In genomic region chr13:6515084-6515910, GRCm38 (mm10) we compare ENCODE assay signal across 7 mouse cellular contexts. TPM values are rescaled to one million over a fixed set of nuclear protein-coding genes. Genes with fewer than 3 reads are reported as not detected.
A peak's percentile ranks its signal among the peaks of the same experiment; 100 is the strongest.
DNase-seq lines count a peak whose midpoint lies in the region; ATAC-seq lines count a peak whose summit lies in the region.

No protein-coding gene starts in this region.

- no peaks in the 10 kb centered on the region for H3K9me3 ChIP-seq in liver, embryonic 11.5 days (ENCODE audit: control insufficient read depth, low read length)
- no peaks in the 10 kb centered on the region for H3K9me3 ChIP-seq in midbrain, embryonic 15.5 days

- WGBS in liver, embryonic 11.5 days = 46% methylated on average over 8 of the region's 8 CpGs
- 63% methylated on average over 8 of the region's 8 CpGs for WGBS in midbrain, embryonic 15.5 days

- no peak overlapping the region for H3K4me2 ChIP-seq in liver, embryonic 11.5 days
- no peak overlapping the region for H3K4me2 ChIP-seq in midbrain, embryonic 15.5 days

- H3K27ac ChIP-seq in liver, embryonic 11.5 days (ENCODE audit: low read depth, low read length) = no peak overlapping the region
- H3K27ac ChIP-seq in midbrain, embryonic 15.5 days = no peak overlapping the region

- ATAC-seq in liver, embryonic 11.5 days (replicated peaks; ENCODE audit: low FRiP score) = no peak
- ATAC-seq in erythroblast, adult 5-6 weeks (replicated peaks; ENCODE audit: low FRiP score, poor library complexity, severe bottlenecking) = peak; percentile 79
- peak; percentile 55; the same call in 1 of the 2 replicates for ATAC-seq in neutrophil, adult 5-6 weeks (ENCODE audit: extremely low read depth, insufficient number of reproducible peaks, low FRiP score, poor library complexity, severe bottlenecking)
- ATAC-seq in midbrain, embryonic 15.5 days (replicated peaks) = no peak

- H3K9ac ChIP-seq in liver, embryonic 11.5 days (ENCODE audit: low read depth, low read length) = no peak overlapping the region
- no peak overlapping the region for H3K9ac ChIP-seq in midbrain, embryonic 15.5 days

- no peaks in the 10 kb centered on the region for H3K27me3 ChIP-seq in liver, embryonic 11.5 days (replicated peaks; ENCODE audit: control insufficient read depth, insufficient read depth, low read length)
- no peaks in the 10 kb centered on the region for H3K27me3 ChIP-seq in midbrain, embryonic 15.5 days (replicated peaks)

- DNase-seq in liver (peak; percentile 31), WW6 (ENCODE audit: low read depth, low spot score) (peak; percentile 16)
- no peak for DNase-seq in liver, embryonic 11.5 days (ENCODE audit: low spot score)
- no peak for DNase-seq in frontal cortex, postnatal 25 days (ENCODE audit: low spot score in 2 of 2)

- H3K36me3 ChIP-seq in liver, embryonic 11.5 days (ENCODE audit: control insufficient read depth, insufficient read depth, low read length) = no peaks in the 10 kb centered on the region
- H3K36me3 ChIP-seq in midbrain, embryonic 15.5 days (replicated peaks) = no peaks in the 10 kb centered on the region

- no peak overlapping the region for H3K4me3 ChIP-seq in liver, embryonic 11.5 days (ENCODE audit: low read depth, low read length)
- H3K4me3 ChIP-seq in midbrain, embryonic 15.5 days = no peak overlapping the region

- no peaks in the 10 kb centered on the region for H3K4me1 ChIP-seq in liver, embryonic 11.5 days (replicated peaks; ENCODE audit: control insufficient read depth, insufficient read depth, low read length)
- no peaks in the 10 kb centered on the region for H3K4me1 ChIP-seq in midbrain, embryonic 15.5 days

RNA-seq across cellular contexts. Expression of gene Pitrm1, which starts 32.7 kb away (rescaled TPM):
- 150 and 173 TPM in 2 replicates for polyA plus RNA-seq in liver, embryonic 11.5 days (2014; fragmentation: Nextera tagmentation; extraction: Ambion mirVana)
- 58.9 and 59.4 TPM in 2 replicates for total RNA-seq in erythroblast, adult 5-6 weeks (2015; ENCODE audit: low replicate concordance)
- 76.5 and 93.1 TPM in 2 replicates for total RNA-seq in erythroblast, adult 5-6 weeks (2017; ENCODE audit: low replicate concordance)
- 29.1 and 38.2 TPM in 2 replicates for total RNA-seq in neutrophil, adult 5-6 weeks (2017)
- 44.9 and 49.9 TPM in 2 replicates for polyA plus RNA-seq in midbrain, embryonic 15.5 days (2015; fragmentation: Nextera tagmentation; extraction: Ambion mirVana)

Comparison
In these comparisons a context has a peak if more than half of its experiments do, and no peak if none do; other contexts are left out.
1. DNase-seq: peak in liver (single experiment) and WW6 (single experiment); none in liver, embryonic 11.5 days (single experiment) and frontal cortex, postnatal 25 days (0 of 2).
2. ATAC-seq: peak in erythroblast, adult 5-6 weeks (single experiment) and neutrophil, adult 5-6 weeks (single experiment); none in liver, embryonic 11.5 days (single experiment) and midbrain, embryonic 15.5 days (single experiment).